Mouse (Mus musculus) adrenal gland, postnatal 25 days (tissue): Measurements from ENCODE around the gene Gps1. TPM values are rescaled to one million over a fixed set of nuclear protein-coding genes. Genes with fewer than 3 reads are reported as not detected.
A peak's percentile ranks its signal among the peaks of the same experiment; 100 is the strongest.
"Not testable (repeated sequence)": the region's sequence is repeated elsewhere in the genome, so short reads cannot be mapped to it uniquely, and the experiment has no call there.

Experiments used
- DNase-seq: peaks from one replicate; pipeline ENCODE4 v3.0.0; 2021; ENCODE audit warnings: mixed read lengths
- total RNA-seq: library from RNA; stranded (reverse); gene quantifications from 2 replicates; pipeline ENCODE4 v1.2.3, GENCODE M21; 2021

Gps1 gene
- total RNA-seq, 1 experiment from 2014 or later = 131 TPM

DNA sequence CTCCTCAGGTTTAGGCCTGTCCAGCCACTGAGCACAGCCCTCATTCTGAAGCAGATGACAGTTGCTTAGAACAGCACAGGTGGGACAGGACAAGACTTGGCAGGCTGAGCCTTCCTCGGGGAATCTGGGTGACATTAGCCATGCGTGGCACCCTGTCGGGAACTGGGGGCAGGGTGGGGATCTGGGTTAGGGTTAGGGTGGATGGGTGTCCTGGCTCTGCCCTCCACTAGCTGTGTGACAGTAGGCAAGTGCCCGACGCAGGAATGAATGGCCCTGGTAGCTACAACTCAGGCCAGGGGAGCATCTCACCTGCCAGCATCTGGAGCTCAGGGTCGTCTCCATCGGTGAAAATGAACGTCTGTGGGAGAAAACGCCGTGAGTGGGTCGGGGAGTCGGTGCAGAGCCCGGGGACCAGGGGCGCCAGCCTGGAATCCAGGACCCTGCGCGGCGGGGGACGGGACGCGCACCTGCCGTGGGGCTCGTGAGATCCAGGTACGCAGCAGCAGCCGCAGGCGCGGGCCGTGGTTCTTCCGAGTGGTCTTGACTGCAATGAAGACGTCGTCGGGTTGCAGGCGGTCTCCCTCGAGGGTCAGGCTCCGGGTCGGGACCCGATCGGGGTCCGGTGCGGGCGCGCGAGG, 527 bp upstream of the Gps1 start:
- DNase-seq = peak; percentile 18

DNA sequence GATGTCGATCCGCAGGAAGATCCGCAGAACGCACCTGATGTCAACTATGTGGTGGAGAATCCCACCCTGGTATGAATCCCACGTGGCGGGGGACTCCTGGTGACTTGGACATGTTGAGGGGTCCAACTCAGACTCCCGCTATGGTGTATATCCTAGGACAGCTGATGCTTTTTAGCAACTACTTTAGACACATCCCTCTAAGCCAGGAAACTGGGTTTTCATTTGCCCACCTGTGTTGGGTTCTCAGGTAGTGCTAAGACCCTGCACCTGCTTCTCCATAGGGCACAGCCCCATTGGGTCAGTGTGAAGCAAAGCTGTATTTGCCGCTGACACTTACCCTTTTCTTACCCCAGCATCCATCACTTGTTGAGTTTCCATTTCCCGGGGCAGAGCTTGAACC, 1.1 kb downstream of the Gps1 start:
- no peak for DNase-seq

DNA sequence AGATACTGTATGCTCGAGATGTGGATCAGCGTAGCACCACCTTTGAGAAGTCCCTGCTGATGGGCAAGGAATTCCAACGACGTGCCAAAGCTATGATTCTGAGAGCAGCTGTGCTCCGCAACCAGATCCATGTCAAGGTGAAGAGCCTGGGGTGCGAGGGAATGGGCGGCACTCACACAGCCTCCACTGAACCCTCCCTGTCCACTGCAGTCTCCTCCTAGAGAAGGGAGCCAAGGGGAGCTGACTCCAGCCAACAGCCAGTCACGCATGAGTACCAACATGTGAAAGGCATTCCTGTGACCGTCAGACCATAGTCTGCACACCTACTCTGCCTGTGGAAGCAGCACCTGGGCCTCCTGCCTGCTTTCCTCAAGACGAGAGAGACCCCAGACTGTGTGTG, 4.4 kb downstream of the Gps1 start:
- DNase-seq = not testable (repeated sequence)

DNA sequence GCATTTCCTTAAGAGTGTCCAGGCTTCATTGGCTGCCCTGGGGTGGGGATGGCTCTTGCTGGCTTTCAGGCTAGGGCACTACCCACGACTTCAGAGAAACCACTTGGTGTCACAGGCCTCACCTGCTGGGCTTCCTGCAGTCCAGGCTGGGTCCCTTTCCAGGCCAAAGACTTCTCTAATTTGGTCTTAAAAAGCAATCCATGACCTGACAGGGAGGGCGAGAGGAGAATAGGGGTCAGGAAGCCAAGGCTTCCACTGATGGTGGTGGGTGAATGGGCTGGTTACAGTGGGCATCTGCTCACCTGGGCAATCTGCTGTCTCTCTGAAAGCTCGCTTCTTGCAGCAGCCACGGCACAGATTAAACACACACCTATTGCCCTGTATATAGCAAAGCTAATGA, 5.3 kb downstream of the Gps1 start:
- DNase-seq = no peak

DNA sequence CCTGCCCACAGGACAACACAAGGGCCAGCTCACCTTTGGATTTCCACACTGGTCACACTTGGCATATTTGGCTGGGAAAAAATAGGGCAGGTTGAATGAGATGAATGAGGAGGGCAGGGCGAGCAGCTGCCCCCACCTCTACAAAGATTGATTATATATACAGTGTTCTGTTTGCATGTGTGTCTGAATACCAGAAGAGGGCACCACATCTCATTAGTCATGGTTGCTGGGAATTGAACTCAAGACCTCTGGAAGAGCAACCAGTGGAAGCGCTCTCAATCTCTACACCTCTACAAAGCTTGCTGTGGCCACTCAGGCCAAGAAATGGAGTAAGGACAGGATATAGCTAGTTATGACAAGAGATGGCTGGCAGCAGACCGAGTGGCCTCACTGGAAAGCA, 5.7 kb downstream of the Gps1 start:
- no peak for DNase-seq

DNA sequence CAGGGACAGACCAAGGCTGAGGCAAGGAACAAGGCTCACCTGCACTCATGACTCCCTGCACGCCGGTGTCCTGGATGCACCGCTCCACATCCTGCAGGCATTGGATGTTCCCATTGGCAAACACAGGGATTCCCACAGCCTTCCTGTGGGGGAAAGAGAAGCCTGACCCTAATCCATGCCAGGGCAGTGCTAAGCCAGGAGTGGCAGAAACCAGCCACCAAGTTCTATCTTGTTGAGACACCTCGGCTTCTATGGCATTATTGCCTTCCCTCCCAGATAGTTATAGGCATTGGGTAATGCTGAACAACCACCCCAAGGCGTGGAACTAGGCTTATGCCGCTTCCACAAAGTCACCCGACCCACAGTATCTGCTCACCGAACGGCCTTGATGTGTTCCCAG, 8.6 kb downstream of the Gps1 start:
- no peak for DNase-seq

DNA sequence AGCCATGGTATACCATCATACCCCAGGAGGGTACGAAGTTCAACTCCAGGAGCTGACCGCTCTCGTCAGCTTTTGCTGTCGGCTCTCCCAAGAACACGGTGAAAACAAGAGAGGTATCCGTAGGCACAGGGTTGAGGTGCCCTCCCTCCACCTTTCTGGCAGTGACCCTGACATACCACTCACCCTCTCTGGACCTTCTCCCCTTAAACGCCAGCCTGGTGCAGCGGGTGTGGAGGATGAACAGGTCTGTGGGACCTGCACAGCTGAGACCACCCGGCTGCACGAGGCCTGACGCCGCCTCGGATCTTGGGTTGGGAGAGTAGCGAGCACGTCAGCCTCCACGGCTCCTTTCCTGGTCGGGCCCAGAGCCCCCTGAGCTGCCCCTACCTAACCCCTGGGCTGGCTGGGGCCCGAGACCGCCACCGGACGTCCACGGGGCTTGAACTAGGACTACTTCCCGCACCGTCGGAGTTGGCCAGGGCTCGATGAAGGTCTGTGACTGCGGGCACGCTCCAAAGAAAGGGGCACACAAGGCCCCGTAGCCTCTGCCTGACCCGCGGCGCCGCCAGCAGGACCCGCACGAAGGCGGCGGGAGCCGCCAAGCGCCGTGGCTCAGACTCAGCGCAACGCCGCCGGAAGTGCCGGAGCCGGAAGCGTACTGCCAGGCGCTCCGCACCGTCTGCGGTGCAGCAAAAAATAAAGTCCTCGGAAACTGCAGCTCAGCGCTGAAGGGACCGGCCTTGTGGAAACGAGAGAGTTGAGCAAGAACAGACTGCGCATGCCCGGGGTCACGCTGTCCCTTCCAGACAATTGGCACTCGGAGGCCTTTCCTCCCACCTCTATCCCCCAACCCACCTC, 11.9 kb downstream of the Gps1 start, which contains the start of gene Dus1l:
TSS of gene Dus1l (minus strand) at position 648 of the 858 bp plus-strand sequence.
- DNase-seq = peak; percentile 97

DNA sequence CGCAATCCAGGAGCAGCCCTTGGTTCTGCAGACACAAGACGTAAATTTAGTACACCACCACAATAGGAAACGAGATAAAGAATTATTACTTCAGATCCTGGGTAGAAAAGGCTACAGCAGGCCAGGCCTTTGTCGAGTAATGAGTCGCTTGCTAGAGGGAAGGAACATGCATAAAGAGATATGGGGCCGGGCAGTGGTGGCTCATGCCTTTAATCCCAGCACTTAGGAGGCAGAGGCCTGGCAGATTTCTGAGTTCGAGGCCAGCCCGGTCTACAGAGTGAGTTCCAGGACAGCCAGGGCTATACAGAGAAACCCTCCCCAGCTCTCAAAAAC, 12.5 kb downstream of the Gps1 start:
- no peak for DNase-seq

DNA sequence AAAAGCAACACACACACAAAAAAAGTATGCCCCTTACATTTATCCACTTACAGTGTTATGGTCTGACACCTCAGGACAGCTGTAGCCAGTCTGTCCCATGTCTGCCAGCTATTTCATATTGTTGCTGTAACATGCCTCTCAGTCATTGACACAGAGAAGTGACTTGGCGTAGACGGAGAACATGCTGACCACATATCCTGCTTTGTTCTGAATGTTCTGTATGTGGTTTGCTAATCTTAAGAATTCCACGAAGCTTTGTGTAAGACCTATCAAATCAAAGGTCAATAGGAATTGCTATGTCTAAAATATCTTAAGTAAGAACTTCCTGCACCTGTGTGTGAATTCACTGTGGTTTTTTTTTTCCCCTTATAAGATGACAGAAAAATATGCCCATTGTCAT, 14.2 kb downstream of the Gps1 start:
- DNase-seq = no peak

DNA sequence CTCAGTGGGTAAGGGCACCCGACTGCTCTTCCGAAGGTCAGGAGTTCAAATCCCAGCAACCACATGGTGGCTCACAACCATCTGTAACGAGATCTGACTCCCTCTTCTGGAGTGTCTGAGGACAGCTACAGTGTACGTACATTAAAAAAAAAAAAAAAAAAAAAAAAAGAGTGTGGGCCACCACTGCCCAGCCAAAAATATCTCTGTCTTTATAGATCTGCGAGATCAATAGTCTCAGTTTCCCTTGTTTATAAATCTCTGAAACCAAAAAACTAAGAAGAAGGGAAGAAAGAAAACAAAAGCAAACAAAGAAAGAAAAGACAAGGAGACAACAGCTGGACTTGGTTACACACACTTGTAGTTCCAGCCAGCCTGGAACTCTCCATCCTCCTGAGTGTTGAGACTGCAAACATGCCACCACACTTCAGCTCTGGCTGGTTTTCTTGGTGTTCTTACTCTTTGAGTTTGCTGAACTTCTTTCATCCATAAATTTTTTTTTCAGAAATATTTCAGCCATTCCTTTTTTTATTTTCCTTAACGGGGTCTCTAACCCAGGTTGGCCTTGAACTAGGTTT, 15.3 kb downstream of the Gps1 start:
- DNase-seq = no peak

DNA sequence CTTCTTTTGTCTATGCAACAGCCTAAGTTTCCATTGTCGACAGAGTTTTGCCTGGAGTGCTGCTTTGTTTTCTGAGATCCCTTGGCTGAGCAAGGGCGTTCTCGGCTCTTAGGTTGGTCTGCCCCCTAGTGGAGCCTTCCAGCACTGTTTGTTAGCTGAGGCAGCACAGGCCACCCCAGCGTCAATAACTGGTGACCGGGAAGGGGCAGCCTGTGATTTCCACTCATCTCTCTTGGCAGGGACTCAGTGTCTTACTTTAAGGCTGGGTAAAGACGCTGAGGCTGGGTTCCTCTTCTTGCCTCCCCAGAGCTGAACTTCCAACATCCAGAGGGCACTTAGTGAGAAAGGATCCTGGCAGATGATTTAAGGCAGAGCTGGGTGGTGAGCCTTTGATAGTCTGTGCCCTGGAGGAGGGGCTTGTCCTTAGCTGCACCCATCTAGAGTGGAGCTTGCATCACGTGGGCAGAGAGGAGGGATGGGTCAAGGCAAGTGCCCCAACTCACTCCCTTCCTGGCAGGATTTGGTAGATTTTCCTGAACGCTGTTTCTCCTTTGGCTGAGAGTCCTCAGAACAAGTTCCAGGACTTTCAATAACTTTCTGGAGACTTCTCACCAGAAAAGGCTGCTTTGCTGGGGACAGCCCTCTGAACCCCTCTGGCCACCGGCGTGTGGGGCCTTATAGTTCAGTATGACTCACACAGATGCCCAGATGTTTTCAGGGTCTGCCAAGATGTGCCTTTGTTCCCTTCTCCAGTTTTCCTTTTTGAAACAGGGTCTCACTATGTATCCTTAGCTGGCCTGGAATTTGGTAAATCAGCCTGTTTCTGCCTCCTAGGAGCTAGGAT, 16.2 kb downstream of the Gps1 start:
- peak; percentile 89 for DNase-seq

DNA sequence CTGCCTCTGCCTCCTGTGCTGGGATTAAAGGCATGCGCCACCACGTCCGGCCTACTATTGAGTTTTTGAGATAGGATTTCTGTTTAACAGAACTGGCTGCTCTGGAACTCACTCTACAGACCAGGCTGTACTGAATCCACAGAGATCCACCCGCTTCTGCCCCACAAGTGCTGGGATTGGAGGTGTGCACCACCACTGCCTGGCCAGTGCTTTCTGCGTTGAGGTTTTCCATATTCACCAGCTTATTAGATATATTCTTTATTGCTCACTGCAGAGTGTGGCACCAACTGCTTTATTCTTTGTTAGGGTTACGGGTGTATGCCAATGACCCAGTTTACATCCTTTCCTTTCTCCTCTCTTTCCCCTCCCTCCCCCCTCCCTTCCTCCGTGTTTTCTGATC, 20.2 kb downstream of the Gps1 start:
- DNase-seq = no peak

DNA sequence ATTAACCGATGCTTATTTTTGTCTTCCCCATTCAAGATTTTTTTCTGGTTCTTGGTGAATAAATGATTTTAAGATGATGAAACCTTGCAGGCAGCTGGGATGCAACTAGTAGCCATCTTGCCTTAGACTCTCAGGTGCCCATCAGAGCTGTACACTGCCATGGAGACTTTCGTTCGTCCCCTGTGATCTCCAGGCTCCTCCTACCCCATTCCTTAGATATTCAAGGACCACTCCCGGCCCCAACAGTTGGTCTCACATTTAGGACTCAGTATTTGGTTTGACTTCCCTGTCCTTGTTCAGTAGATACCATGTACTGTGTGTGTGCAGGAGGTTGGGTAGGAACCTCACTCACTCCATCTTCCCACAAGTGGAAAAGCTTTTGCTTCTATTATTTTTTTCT, 20.7 kb downstream of the Gps1 start:
- DNase-seq = no peak

DNA sequence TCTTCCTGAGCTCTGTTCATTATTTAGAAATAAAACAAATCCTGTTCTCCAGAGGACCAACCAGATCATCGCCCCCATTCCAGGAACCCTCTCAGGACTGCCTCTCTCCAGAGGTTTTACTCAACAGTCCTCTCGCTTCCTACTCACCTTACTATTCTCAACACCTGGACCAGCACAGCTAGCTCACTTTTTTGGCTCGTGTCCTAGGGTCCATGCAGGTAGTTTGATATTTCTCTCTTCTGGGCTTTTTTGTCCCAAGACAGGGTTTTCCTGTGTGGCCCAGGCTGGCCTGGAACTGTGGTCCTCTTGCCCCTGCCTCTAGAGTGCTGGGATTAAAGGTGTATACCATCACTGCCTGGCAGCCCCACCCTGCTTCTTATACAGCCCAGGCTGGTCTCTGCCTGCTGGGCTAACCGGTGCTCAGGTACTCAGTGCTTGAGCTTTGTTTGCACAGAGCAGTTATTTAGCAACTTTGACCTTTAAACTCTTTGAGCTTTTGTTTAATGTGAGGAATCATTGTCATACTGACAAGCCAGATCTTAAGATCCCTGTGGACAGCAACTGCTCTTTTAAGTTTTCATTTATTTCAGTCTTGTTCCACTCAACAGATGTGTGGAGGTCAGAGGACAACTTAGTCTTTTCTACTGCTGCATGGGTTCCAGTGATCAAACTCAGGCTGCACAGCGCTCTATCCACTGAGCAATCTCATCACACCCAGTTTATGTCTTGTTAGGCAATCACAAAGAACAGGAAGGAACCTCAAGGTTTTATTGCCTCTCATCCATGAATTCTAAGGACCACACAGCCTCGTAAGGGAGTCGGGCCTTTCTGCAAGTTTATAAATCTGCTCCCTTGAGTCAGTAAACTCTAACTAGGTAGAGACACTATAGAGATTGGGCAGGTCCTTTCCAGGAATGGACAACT, 21.6 kb downstream of the Gps1 start:
- no peak for DNase-seq

DNA sequence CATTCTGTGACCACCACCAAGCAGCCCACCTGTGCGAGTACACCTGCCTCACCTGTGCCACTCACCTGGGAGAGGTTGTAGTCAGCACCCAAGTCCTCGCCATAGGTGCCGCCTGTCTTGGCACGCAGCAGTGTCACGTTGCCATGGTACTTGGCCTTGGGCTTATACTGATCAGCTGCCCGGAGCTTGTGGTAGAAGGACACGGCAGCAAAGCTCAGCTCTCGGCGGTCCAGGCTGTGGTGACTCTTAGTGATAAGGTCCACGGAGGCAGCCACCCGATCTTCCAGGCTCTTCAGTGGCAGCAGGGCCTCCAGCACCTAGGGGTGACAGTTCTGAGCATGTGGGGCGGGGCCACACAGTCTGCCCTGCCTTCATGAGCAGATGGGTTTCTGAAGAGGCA, 23.9 kb downstream of the Gps1 start:
- DNase-seq = peak; percentile 39

DNA sequence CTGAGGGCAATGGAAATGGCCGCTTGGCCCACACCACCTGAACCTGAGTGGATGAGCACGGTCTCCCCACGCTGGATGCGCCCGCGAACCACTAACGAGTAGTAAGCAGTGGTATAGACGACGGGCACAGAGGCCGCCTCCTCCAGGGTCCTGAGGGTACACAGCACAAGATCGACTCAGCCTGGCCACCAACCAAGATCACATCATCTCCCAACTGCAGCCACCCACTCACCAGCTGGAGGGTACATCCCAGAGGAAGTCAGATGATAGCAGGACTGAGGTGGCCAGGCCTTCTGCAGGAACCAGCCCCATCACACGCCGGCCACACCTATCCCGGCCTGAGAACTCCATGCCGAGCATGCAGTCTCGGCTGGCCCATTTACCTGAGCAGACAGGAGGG, 28.0 kb downstream of the Gps1 start:
- no peak for DNase-seq

DNA sequence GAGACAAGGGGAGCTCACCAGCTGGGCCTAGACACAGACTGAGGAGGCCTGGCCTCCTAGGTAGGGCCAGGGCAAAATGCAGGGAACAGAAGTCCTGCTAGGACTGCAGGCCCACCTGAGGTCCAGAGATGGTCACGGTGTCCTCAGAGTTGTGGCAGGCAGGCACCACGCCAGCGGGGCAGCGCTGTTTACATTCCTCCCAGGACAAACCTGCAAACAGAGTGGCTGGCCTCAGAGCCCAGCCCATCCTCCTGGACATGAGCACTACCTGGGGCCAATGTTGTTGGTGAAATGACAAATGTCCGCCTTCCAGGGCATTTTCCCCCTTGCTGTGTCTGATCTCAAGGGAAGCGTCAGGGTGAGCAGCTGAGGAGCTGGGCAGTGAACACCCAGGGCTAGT, 33.3 kb downstream of the Gps1 start:
- no peak for DNase-seq

DNA sequence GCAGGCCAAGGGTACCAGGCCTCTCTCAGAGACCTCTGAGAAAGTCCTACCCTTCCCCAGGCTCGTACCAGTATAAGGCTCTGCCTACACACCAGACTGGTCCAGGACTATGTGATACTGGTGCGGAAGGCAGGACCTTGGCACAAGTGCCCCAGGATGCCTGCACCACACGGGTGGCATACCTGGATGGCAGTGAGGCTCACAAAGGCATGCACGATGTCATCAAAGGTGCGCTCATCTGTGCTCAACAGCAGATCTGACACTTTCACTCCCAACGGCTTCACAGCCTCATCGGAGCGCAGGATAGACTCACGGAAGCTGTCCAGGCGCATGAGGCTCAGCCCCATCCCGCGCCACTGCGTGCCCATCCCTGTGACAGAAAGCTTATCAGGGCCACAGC, 34.2 kb downstream of the Gps1 start:
- no peak for DNase-seq

DNA sequence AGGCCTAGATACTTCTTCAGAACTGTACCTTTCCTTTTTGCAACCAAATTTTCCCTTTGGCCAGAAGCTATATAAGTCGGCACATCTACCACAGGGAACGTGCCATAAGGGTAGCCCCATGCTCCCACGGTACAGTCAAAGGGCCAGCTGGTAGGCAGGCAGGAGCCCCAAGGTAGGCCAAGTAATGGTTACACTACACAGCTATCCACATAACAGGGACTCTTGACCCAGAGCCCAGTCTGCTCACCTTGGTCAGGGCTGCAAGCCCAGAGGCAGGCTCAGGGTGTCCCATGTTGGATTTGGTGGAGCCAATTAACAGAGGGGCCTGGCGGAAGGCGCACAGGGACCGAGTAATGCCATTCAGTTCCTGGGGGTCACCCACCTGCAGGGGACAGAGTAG, 35.5 kb downstream of the Gps1 start:
- DNase-seq = peak; percentile 1

DNA sequence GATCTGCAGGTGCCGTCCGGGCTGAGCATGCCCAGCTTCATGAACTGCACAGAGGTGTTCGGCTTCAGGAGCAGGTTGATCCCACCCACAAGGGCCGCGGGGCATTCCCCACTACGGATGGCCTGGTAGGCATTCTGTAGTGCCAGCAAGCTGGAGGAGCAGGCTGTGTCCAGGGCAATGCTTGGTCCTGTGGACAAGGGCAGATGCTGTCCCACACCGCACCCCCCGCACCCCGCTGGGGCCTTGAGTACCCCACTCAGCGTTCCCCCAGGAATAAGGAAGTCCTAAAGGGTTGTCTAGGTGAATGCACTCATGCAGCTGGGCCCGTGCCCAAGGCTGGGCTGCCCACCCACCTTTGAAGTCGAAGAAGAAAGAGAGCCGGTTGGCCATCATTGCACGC, 36.5 kb downstream of the Gps1 start:
- DNase-seq = no peak

DNA sequence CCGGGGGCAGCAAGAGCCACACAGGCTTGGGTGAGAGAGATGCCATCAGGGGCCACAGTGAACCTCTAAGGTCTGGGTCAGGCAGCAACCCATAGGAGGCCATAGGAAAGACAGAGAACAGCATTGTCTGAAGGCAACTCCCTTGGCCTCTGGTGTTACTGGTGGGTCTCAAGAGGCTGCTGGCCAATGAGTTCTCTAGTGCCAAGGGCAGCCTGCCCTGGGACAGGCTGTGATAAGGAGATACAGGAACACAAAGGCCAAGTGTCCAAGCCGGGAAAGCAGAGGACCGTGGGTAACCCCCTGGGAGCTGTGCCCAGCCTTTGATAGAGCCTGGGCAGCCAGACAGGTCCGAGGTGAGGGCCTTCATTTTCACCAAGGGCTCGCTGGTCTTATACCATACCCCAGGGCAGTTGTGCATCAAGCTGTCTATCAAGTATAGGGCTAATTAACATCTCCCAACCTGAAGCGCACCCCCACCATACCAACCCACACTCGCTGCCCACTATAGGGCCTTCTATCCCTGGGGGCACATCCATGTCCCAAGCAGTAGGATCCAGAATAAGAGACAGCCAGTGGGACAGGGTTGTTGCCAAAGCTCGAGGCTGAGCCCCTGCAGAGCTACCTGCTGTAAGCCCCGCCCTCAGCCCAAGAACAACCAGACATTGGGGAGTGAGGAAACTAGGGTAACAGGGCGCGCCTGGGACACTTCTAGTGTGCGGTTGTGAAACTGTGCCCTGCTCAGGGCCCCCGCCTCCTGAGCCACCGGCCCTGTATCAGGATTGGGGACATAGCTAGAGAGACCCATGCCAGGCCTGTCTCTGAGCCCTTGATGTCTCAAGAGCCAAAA, 37.2 kb downstream of the Gps1 start:
- no peak for DNase-seq
